Mouse (Mus musculus) brain, embryonic 14.5 days (tissue): ENCODE data around the gene Eml1.

Experiments used
- CTCF ChIP-seq: fragments of 200-500 bp; IDR thresholded peaks from 2 replicates; pipeline ENCODE4 v1.5.1; 2012; ENCODE audit warnings: inconsistent platforms, mild to moderate bottlenecking, moderate library complexity, borderline replicate concordance; ENCODE audit not compliant: insufficient read depth, insufficient read length; ENCODE audit errors: extremely low read depth
- POLR2A ChIP-seq: fragments of 200-500 bp; IDR thresholded peaks from 2 replicates; pipeline ENCODE4 v1.6.1; 2012; ENCODE audit warnings: mild to moderate bottlenecking, inconsistent platforms, borderline replicate concordance; ENCODE audit not compliant: poor library complexity, insufficient read depth, insufficient read length, severe bottlenecking; ENCODE audit errors: extremely low read depth

DNA sequence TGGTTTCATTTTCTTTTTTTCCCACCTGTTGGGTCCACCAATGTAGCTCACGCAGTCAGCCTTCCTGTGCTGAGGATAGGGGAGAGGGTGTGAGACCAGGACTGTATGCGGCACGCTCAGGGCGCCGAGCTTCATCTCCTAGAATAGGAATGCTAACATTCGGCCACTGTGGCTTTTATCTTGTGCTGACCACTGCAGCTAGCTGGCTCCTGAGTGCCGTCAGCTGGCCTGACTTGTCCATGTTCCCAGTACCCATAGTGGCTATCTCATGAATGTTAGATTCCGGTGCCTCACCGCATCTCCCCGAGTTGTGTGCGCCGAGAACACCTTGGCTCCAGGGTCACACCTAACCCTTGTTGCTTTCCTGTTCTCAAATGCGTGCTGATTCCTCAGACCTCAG, 66.7 kb downstream of the Eml1 start:
- TF ChIP-seq POLR2A: no peak
- TF ChIP-seq CTCF: no peak
